Comparison of ENCODE assay signal across 10 mouse cellular contexts in genomic region chr16:94331886-94332252, GRCm38 (mm10). TPM values are rescaled to one million over a fixed set of nuclear protein-coding genes. Genes with fewer than 3 reads are reported as not detected.
A peak's percentile ranks its signal among the peaks of the same experiment; 100 is the strongest.
DNase-seq lines count a peak whose midpoint lies in the region; ATAC-seq and TF ChIP-seq lines count a peak whose summit lies in the region.
"Had no signal": no experiment of that assay in that cellular context is flagged by ENCODE, and none has a peak within 500 bp of the region (broad histone marks: within the 10 kb centered on the region; RNA-seq: fewer than 3 reads in every experiment).

No protein-coding gene starts in this region.

- no peaks in the 10 kb centered on the region for H3K79me2 ChIP-seq in MEL (ENCODE audit: control insufficient read depth, insufficient read depth, low read length, poor library complexity)

- DNase-seq in layer of hippocampus, postnatal 10 days (ENCODE audit: low spot score in 2 of 2) = peak; percentile 41 to 57
- DNase-seq in layer of hippocampus, adult 9-10 months (ENCODE audit: low spot score) = no peak
- DNase-seq in MEL (ENCODE audit: low read depth, low spot score) = peak; percentile 88
- peak; percentile 26 for DNase-seq in brain, embryonic 14.5 days (ENCODE audit: low read depth)
- DNase-seq in gastrocnemius, adult 8-10 months (ENCODE audit: low spot score in 2 of 2) = peak; percentile 49 to 58
- peak; percentile 72 for DNase-seq in spleen, adult 12 weeks (ENCODE audit: low spot score)
- no peak for DNase-seq in Muller cell, postnatal 12 days (ENCODE audit: inconsistent ontology term)

- TF ChIP-seq CTCF in MEL (IDR thresholded peaks at IDR 0.05 in 2 of 3, conservative IDR thresholded peaks at IDR 0.05 in 1 of 3; ENCODE audit: control insufficient read depth in 1 of 3, insufficient read depth in 1 of 3, low read depth in 2 of 3, low read length in 3 of 3, poor library complexity in 1 of 3, severe bottlenecking in 1 of 3) = peak; percentile 87 to 98 (median 92)
- TF ChIP-seq CTCF in brain, embryonic 14.5 days (IDR thresholded peaks at IDR 0.05; ENCODE audit: borderline replicate concordance, extremely low read depth, insufficient read depth, insufficient read length) = peak; percentile 64

- H3K27ac ChIP-seq in MEL (ENCODE audit: control insufficient read depth, low read depth, low read length) = peak overlapping the region; percentile 72
- H3K27ac ChIP-seq in liver, embryonic 12.5 days = no peak overlapping the region
- H3K27ac ChIP-seq: heart, embryonic 13.5 days; neural tube, embryonic 12.5 days had no signal

- 46% methylated on average over 5 of the region's 5 CpGs for WGBS in liver, embryonic 12.5 days (ENCODE audit: insufficient replicate concordance)

- TF ChIP-seq POLR2A in MEL (IDR thresholded peaks at IDR 0.05; ENCODE audit: control insufficient read depth in 1 of 2, insufficient read depth in 1 of 2, low read depth in 1 of 2, low read length in 2 of 2, poor library complexity in 1 of 2) = no peak
- no peak for TF ChIP-seq POLR2A in brain, embryonic 14.5 days (IDR thresholded peaks at IDR 0.05; ENCODE audit: borderline replicate concordance, extremely low read depth, insufficient read depth, insufficient read length, poor library complexity, severe bottlenecking)

- H3K4me1 ChIP-seq in MEL (ENCODE audit: control insufficient read depth in 1 of 2, insufficient read depth in 2 of 2, low read length in 2 of 2) = peaks cover 16 to 33% of the 10 kb centered on the region in 2 experiments
- H3K4me1 ChIP-seq in liver, embryonic 12.5 days = peaks cover 23% of the 10 kb centered on the region

- H3K4me3 ChIP-seq in MEL (ENCODE audit: control insufficient read depth in 1 of 2, insufficient read depth in 1 of 2, low read depth in 2 of 2, low read length in 2 of 2) = no peak overlapping the region
- no peak overlapping the region for H3K4me3 ChIP-seq in liver, embryonic 12.5 days
- H3K4me3 ChIP-seq: heart, embryonic 13.5 days; neural tube, embryonic 12.5 days had no signal

- TF ChIP-seq EP300 in MEL (IDR thresholded peaks at IDR 0.05; ENCODE audit: low read depth in 1 of 2, low read length in 2 of 2) = no peak

- H3K4me2 ChIP-seq in liver, embryonic 12.5 days = no peak overlapping the region
- H3K4me2 ChIP-seq: heart, embryonic 13.5 days; neural tube, embryonic 12.5 days had no signal

- 0 out of 2 replicates have a peak, but pooled peaks have one; percentile 42 for ATAC-seq in liver, embryonic 12.5 days

- peak overlapping the region; percentile 38 for H3K9ac ChIP-seq in MEL (ENCODE audit: control insufficient read depth, low read depth, low read length, poor library complexity, severe bottlenecking)
- no peak overlapping the region for H3K9ac ChIP-seq in liver, embryonic 12.5 days
- H3K9ac ChIP-seq: heart, embryonic 13.5 days; neural tube, embryonic 12.5 days had no signal

- no peaks in the 10 kb centered on the region for H3K27me3 ChIP-seq in MEL (ENCODE audit: control insufficient read depth in 1 of 2, insufficient read depth in 2 of 2, low read length in 2 of 2)
- H3K27me3 ChIP-seq in liver, embryonic 12.5 days (replicated peaks) = peaks cover 45% of the 10 kb centered on the region

- H3K36me3 ChIP-seq in MEL (ENCODE audit: control insufficient read depth in 1 of 2, insufficient read depth in 2 of 2, low read length in 2 of 2) = peaks cover 0 to 16% of the 10 kb centered on the region in 2 experiments; a peak in 2 of 4 replicates
- no peaks in the 10 kb centered on the region for H3K36me3 ChIP-seq in liver, embryonic 12.5 days
- H3K36me3 ChIP-seq: heart, embryonic 13.5 days; neural tube, embryonic 12.5 days had no signal

- no peaks in the 10 kb centered on the region for H3K9me3 ChIP-seq in MEL (replicated peaks; ENCODE audit: insufficient read depth, low read length)
- H3K9me3 ChIP-seq in liver, embryonic 12.5 days (replicated peaks) = no peaks in the 10 kb centered on the region
- H3K9me3 ChIP-seq: heart, embryonic 13.5 days; neural tube, embryonic 12.5 days had no signal

- peak; percentile 73 for TF ChIP-seq RAD21 in MEL (IDR thresholded peaks at IDR 0.05; ENCODE audit: low read depth, low read length)

TF ChIP-seq in MEL, 35 proteins besides CTCF, POLR2A, EP300 and RAD21:
- no peak for TF ChIP-seq ETS1 (IDR thresholded peaks at IDR 0.05; ENCODE audit: low read depth, low read length)
- peak; percentile 83 for TF ChIP-seq SMC3 (IDR thresholded peaks at IDR 0.05; ENCODE audit: low read depth, low read length)
- no peak for TF ChIP-seq ELF1 (IDR thresholded peaks at IDR 0.05; ENCODE audit: low read depth, low read length)
- TF ChIP-seq ZC3H11A (IDR thresholded peaks at IDR 0.05; ENCODE audit: low read depth, low read length) = peak; percentile 56

RNA-seq across cellular contexts. Expression of gene Ripply3, which starts 3.6 kb away (rescaled TPM):
- under 1 TPM; 0.32 to 0.42 TPM for total RNA-seq in layer of hippocampus, postnatal 10 days (2021)
- 0.10 and 0.35 TPM in 2 replicates for total RNA-seq in MEL (2012; rRNA removed)
- under 1 TPM in 1 of 2 experiments, not detected in 1; 0.18 TPM for polyA plus RNA-seq in MEL (2012; ENCODE audit: insufficient read depth in 1 of 2, insufficient read length in 2 of 2, low read depth in 1 of 2, low replicate concordance in 2 of 2, missing spikeins in 1 of 2)
- polyA plus RNA-seq in brain, embryonic 14.5 days (2012; rRNA removed) = 1.1 and 1.4 TPM in 2 replicates
- under 1 TPM; 0.49 to 0.85 (median 0.74) TPM for total RNA-seq in gastrocnemius, adult 8-10 months (2022)
- polyA plus RNA-seq in liver, embryonic 12.5 days (2016; fragmentation: Nextera tagmentation; extraction: Ambion mirVana) = 2.4 and 3.1 TPM in 2 replicates

RNA-seq across cellular contexts. Expression of gene Hlcs, which starts 18.5 kb away (rescaled TPM):
- 10 to 100 TPM; 12.1 to 14.1 TPM for total RNA-seq in layer of hippocampus, postnatal 10 days (2021)
- total RNA-seq in MEL (2012; rRNA removed) = 2.8 and 3.3 TPM in 2 replicates
- 1 to 10 TPM in 1 of 2 experiments, not detected in 1; 6.4 TPM for polyA plus RNA-seq in MEL (2012; ENCODE audit: insufficient read depth in 1 of 2, insufficient read length in 2 of 2, low read depth in 1 of 2, low replicate concordance in 2 of 2, missing spikeins in 1 of 2)
- 6.3 and 7.2 TPM in 2 replicates for polyA plus RNA-seq in brain, embryonic 14.5 days (2012; rRNA removed)
- total RNA-seq in gastrocnemius, adult 8-10 months (2022) = 10 to 100 TPM in 2 of 4 experiments, 1 to 10 TPM in 2; 7.9 to 10.8 (median 9.8) TPM
- polyA plus RNA-seq in liver, embryonic 12.5 days (2016; fragmentation: Nextera tagmentation; extraction: Ambion mirVana) = 4.4 and 4.9 TPM in 2 replicates

RNA-seq across cellular contexts. Expression of gene Ttc3, which starts 38.5 kb away (rescaled TPM):
- total RNA-seq in layer of hippocampus, postnatal 10 days (2021) = 100 to 1,000 TPM; 751 to 808 TPM
- 47.5 and 56.9 TPM in 2 replicates for total RNA-seq in MEL (2012; rRNA removed)
- 100 to 1,000 TPM in 1 of 2 experiments, 10 to 100 TPM in 1; 46.4 to 352 TPM for polyA plus RNA-seq in MEL (2012; ENCODE audit: insufficient read depth in 1 of 2, insufficient read length in 2 of 2, low read depth in 1 of 2, low replicate concordance in 2 of 2, missing spikeins in 1 of 2)
- polyA plus RNA-seq in brain, embryonic 14.5 days (2012; rRNA removed) = 290 and 425 TPM in 2 replicates
- total RNA-seq in gastrocnemius, adult 8-10 months (2022) = 10 to 100 TPM; 57.0 to 71.2 (median 62.4) TPM
- 43.7 and 46.7 TPM in 2 replicates for polyA plus RNA-seq in liver, embryonic 12.5 days (2016; fragmentation: Nextera tagmentation; extraction: Ambion mirVana)

RNA-seq across cellular contexts. Expression of gene Pigp, which starts 39.8 kb away (rescaled TPM):
- total RNA-seq in layer of hippocampus, postnatal 10 days (2021) = 10 to 100 TPM; 42.8 to 55.0 TPM
- total RNA-seq in MEL (2012; rRNA removed) = 27.1 and 33.9 TPM in 2 replicates
- 10 to 100 TPM in 1 of 2 experiments, not detected in 1; 47.3 TPM for polyA plus RNA-seq in MEL (2012; ENCODE audit: insufficient read depth in 1 of 2, insufficient read length in 2 of 2, low read depth in 1 of 2, low replicate concordance in 2 of 2, missing spikeins in 1 of 2)
- 76.8 and 101 TPM in 2 replicates for polyA plus RNA-seq in brain, embryonic 14.5 days (2012; rRNA removed)
- total RNA-seq in gastrocnemius, adult 8-10 months (2022) = 100 to 1,000 TPM; 163 to 198 (median 181) TPM
- polyA plus RNA-seq in liver, embryonic 12.5 days (2016; fragmentation: Nextera tagmentation; extraction: Ambion mirVana) = 52.3 and 53.7 TPM in 2 replicates

Comparison
In these comparisons a context has a peak if more than half of its experiments do, and no peak if none do; other contexts are left out.
1. DNase-seq: peak in layer of hippocampus, postnatal 10 days (2 of 2), MEL (single experiment), brain, embryonic 14.5 days (single experiment), gastrocnemius, adult 8-10 months (2 of 2) and spleen, adult 12 weeks (single experiment); none in layer of hippocampus, adult 9-10 months (single experiment) and Muller cell, postnatal 12 days (single experiment).
2. RNA of gene Ttc3, which starts 38.5 kb away (total RNA-seq): 751 to 808 TPM in layer of hippocampus, postnatal 10 days; 57.0 to 71.2 TPM in gastrocnemius, adult 8-10 months and 47.5 to 56.9 TPM in MEL; every median in the first group is over 10 times any median in the second.